Mouse (Mus musculus) C2C12 (cell line): Measurements from ENCODE around the gene Cdc27. TPM values are rescaled to one million over a fixed set of nuclear protein-coding genes. Genes with fewer than 3 reads are reported as not detected.
"Not testable (repeated sequence)": the region's sequence is repeated elsewhere in the genome, so short reads cannot be mapped to it uniquely, and the experiment has no call there.

Experiments
- H3K27me3 ChIP-seq: one replicate; pipeline ENCODE4 v1.6.1; 2011; ENCODE audit not compliant: control insufficient read depth, insufficient read depth, insufficient read length
- H3K36me3 ChIP-seq: one replicate; pipeline ENCODE4 v1.6.1; 2011; ENCODE audit not compliant: control insufficient read depth, insufficient read depth
- H3K4me3 ChIP-seq: one replicate; pipeline ENCODE4 v1.5.1; 2011; ENCODE audit warnings: mild to moderate bottlenecking, control low read depth; ENCODE audit not compliant: poor library complexity, insufficient read depth, severe bottlenecking
- H3K79me2 ChIP-seq: one replicate; pipeline ENCODE4 v1.6.1; 2011; ENCODE audit not compliant: control insufficient read depth, insufficient read depth
- H3K79me3 ChIP-seq: one replicate; pipeline ENCODE4 v1.6.1; 2011; ENCODE audit warnings: low read depth, control low read depth
- H3ac ChIP-seq: one replicate; pipeline ENCODE3; 2011; ENCODE audit warnings: low read depth; ENCODE audit not compliant: control insufficient read depth, insufficient read length
- CEBPB ChIP-seq: IDR thresholded peaks from one replicate; pipeline ENCODE4 v1.6.1; 2011; ENCODE audit warnings: low read depth, mild to moderate bottlenecking, control low read depth, moderate library complexity
- CTCF ChIP-seq: IDR thresholded peaks from one replicate; pipeline ENCODE4 v1.5.1; 2011; ENCODE audit not compliant: control insufficient read depth, insufficient read depth, insufficient read length
- FOSL1 ChIP-seq: IDR thresholded peaks from one replicate; pipeline ENCODE4 v1.8.0; 2011; ENCODE audit warnings: mild to moderate bottlenecking, low read length; ENCODE audit not compliant: poor library complexity, insufficient read depth, severe bottlenecking
- MAX ChIP-seq: IDR thresholded peaks from one replicate; pipeline ENCODE4 v1.6.1; 2011; ENCODE audit warnings: mild to moderate bottlenecking, control low read depth
- MYOD1 ChIP-seq: IDR thresholded peaks from one replicate; pipeline ENCODE4 v1.6.1; 2011; ENCODE audit warnings: low read depth; ENCODE audit not compliant: control insufficient read depth, insufficient read length
- MYOG ChIP-seq: IDR thresholded peaks from one replicate; pipeline ENCODE4 v1.6.1; 2011; ENCODE audit not compliant: control insufficient read depth, insufficient read length; ENCODE audit errors: extremely low read depth
- USF1 ChIP-seq: IDR thresholded peaks from one replicate; pipeline ENCODE4 v1.6.1; 2011; ENCODE audit warnings: low read depth, mild to moderate bottlenecking, control low read depth, moderate library complexity
- polyA plus RNA-seq: library from polyadenylated mRNA; unstranded; fragments of >200 nt; fragmentation: generic; extraction: Trizol; gene quantifications from one replicate; pipeline ENCODE4 v1.2.1, GENCODE M21; 2012; ENCODE audit warnings: missing spikeins

The Cdc27 gene
- polyA plus RNA-seq, 1 experiment = 8.4 TPM

GRCm38 (mm10) chr11:104558651-104559403 lies 8.4 kb upstream of the Cdc27 start:
- Histone ChIP-seq H3K36me3 (no peaks in the 10 kb centered on the region), H3K27me3 (no peaks in the 10 kb centered on the region), H3K79me3 (no peaks in the 10 kb centered on the region), H3K79me2 (no peaks in the 10 kb centered on the region), H3ac (no peak overlapping the region), H3K4me3 (no peak overlapping the region)
- TF ChIP-seq MYOG (no peak), MYOD1 (no peak), CTCF (no peak), CEBPB (no peak), MAX (no peak), FOSL1 (no peak), USF1 (no peak)

GRCm38 (mm10) chr11:104558065-104558464 lies 7.6 kb upstream of the Cdc27 start:
- Histone ChIP-seq H3K27me3 (no peaks in the 10 kb centered on the region), H3K4me3 (no peak overlapping the region), H3ac (no peak overlapping the region), H3K79me2 (no peaks in the 10 kb centered on the region), H3K36me3 (no peaks in the 10 kb centered on the region), H3K79me3 (no peaks in the 10 kb centered on the region)
- TF ChIP-seq MYOG = no peak
- no peak for TF ChIP-seq MAX
- TF ChIP-seq CTCF = no peak
- no peak for TF ChIP-seq MYOD1
- no peak for TF ChIP-seq USF1
- TF ChIP-seq CEBPB = no peak
- TF ChIP-seq FOSL1 = no peak

- TF ChIP-seq CTCF = no peak
- peak; percentile 19 for TF ChIP-seq MAX
- Histone ChIP-seq H3K27me3 (no peaks in the 10 kb centered on the region), H3K4me3 (peak overlapping the region; percentile 92), H3ac (peak overlapping the region; percentile 95), H3K36me3 (peaks cover 28% of the 10 kb centered on the region), H3K79me2 (peaks cover 56% of the 10 kb centered on the region), H3K79me3 (peaks cover 51% of the 10 kb centered on the region)
Measured at GRCm38 (mm10) chr11:104549438-104550405, 698 bp downstream of the Cdc27 start.

- no peak overlapping the region for H3ac ChIP-seq
- TF ChIP-seq MYOG (no peak), CTCF (no peak), MYOD1 (no peak), USF1 (no peak), FOSL1 (no peak), CEBPB (no peak), MAX (no peak)
- H3K27me3 ChIP-seq = no peaks in the 10 kb centered on the region
- peaks cover 72% of the 10 kb centered on the region for H3K79me3 ChIP-seq
- H3K79me2 ChIP-seq = peaks cover 79% of the 10 kb centered on the region
- peaks cover 32% of the 10 kb centered on the region for H3K36me3 ChIP-seq
- H3K4me3 ChIP-seq = no peak overlapping the region
Measured at GRCm38 (mm10) chr11:104547502-104547901, 2.9 kb downstream of the Cdc27 start.

GRCm38 (mm10) chr11:104544507-104544906 lies 5.9 kb downstream of the Cdc27 start:
- Histone ChIP-seq H3K4me3 (no peak overlapping the region), H3ac (no peak overlapping the region), H3K79me2 (peaks cover 100% of the 10 kb centered on the region), H3K27me3 (no peaks in the 10 kb centered on the region), H3K36me3 (peaks cover 58% of the 10 kb centered on the region), H3K79me3 (peaks cover 98% of the 10 kb centered on the region)
- no peak for TF ChIP-seq MAX
- TF ChIP-seq MYOG = no peak
- no peak for TF ChIP-seq CTCF

GRCm38 (mm10) chr11:104543337-104543736 lies 7.1 kb downstream of the Cdc27 start:
- peaks cover 100% of the 10 kb centered on the region for H3K79me2 ChIP-seq
- H3ac ChIP-seq, H3K27me3 ChIP-seq, H3K4me3 ChIP-seq: not testable (repeated sequence)
- peaks cover 98% of the 10 kb centered on the region for H3K79me3 ChIP-seq
- peaks cover 64% of the 10 kb centered on the region for H3K36me3 ChIP-seq
